Mouse (Mus musculus): ENCODE data around the gene Bcl11a.
A peak's percentile ranks its signal among the peaks of the same experiment; 100 is the strongest.

The Bcl11a gene

GRCm38 (mm10) chr11:24133928-24134327 lies 56.1 kb downstream of the Bcl11a start:
- DNase-seq: no peak

GRCm38 (mm10) chr11:24135244-24135643 lies 57.4 kb downstream of the Bcl11a start:
- DNase-seq: no peak

- no peak for DNase-seq
Measured at GRCm38 (mm10) chr11:24136084-24136785, 58.4 kb downstream of the Bcl11a start.

- no peak for DNase-seq
Measured at GRCm38 (mm10) chr11:24137891-24138290, 60.0 kb downstream of the Bcl11a start.

GRCm38 (mm10) chr11:24138600-24139375 lies 60.9 kb downstream of the Bcl11a start:
- no peak for DNase-seq

GRCm38 (mm10) chr11:24139432-24139831 lies 61.6 kb downstream of the Bcl11a start:
- no peak for DNase-seq

- DNase-seq: no peak
Measured at GRCm38 (mm10) chr11:24139952-24140351, 62.1 kb downstream of the Bcl11a start.

- no peak for DNase-seq
Measured at GRCm38 (mm10) chr11:24140948-24141347, 63.1 kb downstream of the Bcl11a start.

- DNase-seq: peak; percentile 35
Measured at GRCm38 (mm10) chr11:24141479-24142251, 63.8 kb downstream of the Bcl11a start.

GRCm38 (mm10) chr11:24142316-24142715 lies 64.5 kb downstream of the Bcl11a start:
- DNase-seq: no peak

- DNase-seq: no peak
Measured at GRCm38 (mm10) chr11:24144159-24144946, 66.5 kb downstream of the Bcl11a start.

GRCm38 (mm10) chr11:24146034-24146433 lies 68.2 kb downstream of the Bcl11a start:
- no peak for DNase-seq

- DNase-seq: no peak
Measured at GRCm38 (mm10) chr11:24146437-24146836, 68.6 kb downstream of the Bcl11a start.

- DNase-seq: no peak
Measured at GRCm38 (mm10) chr11:24147698-24148097, 69.8 kb downstream of the Bcl11a start.

- no peak for DNase-seq
Measured at GRCm38 (mm10) chr11:24148545-24148944, 70.7 kb downstream of the Bcl11a start.

GRCm38 (mm10) chr11:24149462-24150220 lies 71.8 kb downstream of the Bcl11a start:
- DNase-seq: no peak

GRCm38 (mm10) chr11:24152076-24152784 lies 74.4 kb downstream of the Bcl11a start:
- no peak for DNase-seq

- DNase-seq: no peak
Measured at GRCm38 (mm10) chr11:24153049-24153448, 75.2 kb downstream of the Bcl11a start.

- no peak for DNase-seq
Measured at GRCm38 (mm10) chr11:24158026-24158425, 80.2 kb downstream of the Bcl11a start.

- no peak for DNase-seq
Measured at GRCm38 (mm10) chr11:24159656-24160055, 81.8 kb downstream of the Bcl11a start.

GRCm38 (mm10) chr11:24161458-24161857 lies 83.6 kb downstream of the Bcl11a start:
- DNase-seq: no peak

All from lung, postnatal 36 days (tissue).